In genomic region chr12:33008305-33009110, GRCm38 (mm10) we compare ENCODE assay signal across 8 mouse cellular contexts. TPM values are rescaled to one million over a fixed set of nuclear protein-coding genes. Genes with fewer than 3 reads are reported as not detected.
DNase-seq lines count a peak whose midpoint lies in the region; ATAC-seq and TF ChIP-seq lines count a peak whose summit lies in the region.

No protein-coding gene starts in this region.

- H3K4me3 ChIP-seq in E14TG2a.4 (replicated peaks; ENCODE audit: low read length), result peak overlapping the region; percentile 10; the same call in 1 of the 2 replicates
- no peak overlapping the region for H3K4me3 ChIP-seq in lung, postnatal 0 days (ENCODE audit: low read depth, low read length)

- ATAC-seq in lung, postnatal 0 days, result peak; percentile 88
- no peak for ATAC-seq in activated CD4-positive, CD25-positive, alpha-beta regulatory T cell, adult 4 months

- no peak overlapping the region for H3K4me2 ChIP-seq in lung, postnatal 0 days (replicated peaks; ENCODE audit: low read depth, low read length)

- TF ChIP-seq CTCF in E14TG2a.4 (conservative IDR thresholded peaks at IDR 0.05; ENCODE audit: low read length), result no peak
- no peak for TF ChIP-seq CTCF in lung, postnatal 0 days (IDR thresholded peaks at IDR 0.05)

- H3K27ac ChIP-seq in lung, postnatal 0 days (ENCODE audit: low read length), result peak overlapping the region; percentile 83

- H3K36me3 ChIP-seq in E14TG2a.4 (ENCODE audit: insufficient read depth, low read length), result no peaks in the 10 kb centered on the region
- H3K36me3 ChIP-seq in lung, postnatal 0 days (ENCODE audit: insufficient read depth, low read length), result no peaks in the 10 kb centered on the region

- WGBS in lung, postnatal 0 days, result 35% methylated on average over 7 of the region's 7 CpGs

- H3K9ac ChIP-seq in lung, postnatal 0 days (replicated peaks; ENCODE audit: low read depth), result no peak overlapping the region

- no peaks in the 10 kb centered on the region for H3K9me3 ChIP-seq in E14TG2a.4 (ENCODE audit: low read length)
- H3K9me3 ChIP-seq in lung, postnatal 0 days (ENCODE audit: low read length), result no peaks in the 10 kb centered on the region

- peak; percentile 15 for DNase-seq in embryo, embryonic 10 days (ENCODE audit: low spot score)
- no peak for DNase-seq in embryo, embryonic 9.5 days (ENCODE audit: extremely low spot score)
- DNase-seq in kidney, adult 11 months, result peak; percentile 75
- DNase-seq in lung, postnatal 0 days (ENCODE audit: low spot score), result peak; percentile 78
- no peak for DNase-seq in adipocyte (ENCODE audit: low spot score)
- no peak for DNase-seq in spleen, postnatal 36 days (ENCODE audit: low spot score in 2 of 2)

- peaks cover 7% of the 10 kb centered on the region; the same call in 1 of the 2 replicates for H3K27me3 ChIP-seq in E14TG2a.4 (ENCODE audit: insufficient read depth, low read length)
- H3K27me3 ChIP-seq in lung, postnatal 0 days (replicated peaks; ENCODE audit: insufficient read depth, low read length), result no peaks in the 10 kb centered on the region

- TF ChIP-seq EP300 in lung, postnatal 0 days (IDR thresholded peaks at IDR 0.05), result peak; percentile 81

- peaks cover 11% of the 10 kb centered on the region for H3K4me1 ChIP-seq in E14TG2a.4 (replicated peaks; ENCODE audit: low read depth, low read length)
- H3K4me1 ChIP-seq in lung, postnatal 0 days (ENCODE audit: insufficient read depth, low read depth, low read length), result peaks cover 5% of the 10 kb centered on the region; the same call in 1 of the 2 replicates

RNA-seq across cellular contexts. Expression of gene Sypl, which starts 54.8 kb away (rescaled TPM):
- polyA plus RNA-seq in lung, postnatal 0 days (2015; fragmentation: Nextera tagmentation; extraction: Ambion mirVana), result 237 and 251 TPM in 2 replicates
- polyA plus RNA-seq in activated CD4-positive, CD25-positive, alpha-beta regulatory T cell, adult 4 months (2017; shearing (Covaris generic)), result 100 to 1,000 TPM; 102 TPM

Comparison
In these comparisons a context has a peak if more than half of its experiments do, and no peak if none do; other contexts are left out.
1. DNase-seq: peak in embryo, embryonic 10 days (single experiment), kidney, adult 11 months (single experiment) and lung, postnatal 0 days (single experiment); none in embryo, embryonic 9.5 days (single experiment), adipocyte (single experiment) and spleen, postnatal 36 days (0 of 2).